Mouse (Mus musculus): Measurements from ENCODE around the gene Aldh1l2. TPM values are rescaled to one million over a fixed set of nuclear protein-coding genes. Genes with fewer than 3 reads are reported as not detected.

Gene Aldh1l2
- polyA plus RNA-seq (2014; fragmentation: Nextera tagmentation; extraction: Ambion mirVana): 0.74 and 0.76 TPM in 2 replicates

DNA sequence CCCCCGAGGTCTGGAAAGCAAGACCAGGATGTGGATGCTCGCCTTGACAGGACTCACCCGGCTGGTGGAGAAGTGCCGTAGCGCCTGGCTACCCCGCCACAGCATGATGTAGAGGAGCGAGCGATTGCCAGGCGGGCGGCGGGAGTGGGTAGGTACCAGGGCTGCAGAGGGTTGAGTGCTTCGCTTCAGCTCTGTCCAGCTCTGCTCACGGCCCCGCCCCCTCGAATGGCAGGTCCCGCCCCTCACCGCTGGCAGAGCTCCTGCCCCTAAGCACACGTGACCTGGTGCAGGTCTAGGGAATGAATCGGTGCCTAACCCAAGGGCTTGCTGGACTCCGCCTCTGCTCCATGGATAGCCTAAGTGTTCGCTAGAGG is at the start of gene Aldh1l2:
TSS of gene Aldh1l2 (minus strand) at position 231 of the 374 bp plus-strand sequence.
- peak within 1 kb of the TSS; percentile 96 for H3K4me2 ChIP-seq (replicated peaks; ENCODE audit: low read depth, low read length)
- no peak within 1 kb of the TSS for H3K27ac ChIP-seq (ENCODE audit: low read depth, low read length)
- H3K27me3 ChIP-seq (ENCODE audit: control insufficient read depth, insufficient read depth, low read length): peaks cover 8% of the 10 kb centered on the region; the same call in 1 of the 2 replicates
- no peaks in the 10 kb centered on the region for H3K36me3 ChIP-seq (ENCODE audit: control insufficient read depth, insufficient read depth, low read length)
- H3K9ac ChIP-seq (ENCODE audit: low read depth, low read length): peak within 1 kb of the TSS; percentile 55
- peak within 1 kb of the TSS; percentile 44 for H3K4me3 ChIP-seq (ENCODE audit: low read length)
- 0% methylated on average over 21 of the region's 21 CpGs for WGBS
- H3K9me3 ChIP-seq (ENCODE audit: control insufficient read depth, low read length): no peaks in the 10 kb centered on the region
- H3K4me1 ChIP-seq (ENCODE audit: control insufficient read depth, insufficient read depth, low read length): no peaks in the 10 kb centered on the region; the same call in 1 of the 2 replicates
- ATAC-seq (ENCODE audit: low FRiP score, low TSS enrichment): peak; percentile 97

DNA sequence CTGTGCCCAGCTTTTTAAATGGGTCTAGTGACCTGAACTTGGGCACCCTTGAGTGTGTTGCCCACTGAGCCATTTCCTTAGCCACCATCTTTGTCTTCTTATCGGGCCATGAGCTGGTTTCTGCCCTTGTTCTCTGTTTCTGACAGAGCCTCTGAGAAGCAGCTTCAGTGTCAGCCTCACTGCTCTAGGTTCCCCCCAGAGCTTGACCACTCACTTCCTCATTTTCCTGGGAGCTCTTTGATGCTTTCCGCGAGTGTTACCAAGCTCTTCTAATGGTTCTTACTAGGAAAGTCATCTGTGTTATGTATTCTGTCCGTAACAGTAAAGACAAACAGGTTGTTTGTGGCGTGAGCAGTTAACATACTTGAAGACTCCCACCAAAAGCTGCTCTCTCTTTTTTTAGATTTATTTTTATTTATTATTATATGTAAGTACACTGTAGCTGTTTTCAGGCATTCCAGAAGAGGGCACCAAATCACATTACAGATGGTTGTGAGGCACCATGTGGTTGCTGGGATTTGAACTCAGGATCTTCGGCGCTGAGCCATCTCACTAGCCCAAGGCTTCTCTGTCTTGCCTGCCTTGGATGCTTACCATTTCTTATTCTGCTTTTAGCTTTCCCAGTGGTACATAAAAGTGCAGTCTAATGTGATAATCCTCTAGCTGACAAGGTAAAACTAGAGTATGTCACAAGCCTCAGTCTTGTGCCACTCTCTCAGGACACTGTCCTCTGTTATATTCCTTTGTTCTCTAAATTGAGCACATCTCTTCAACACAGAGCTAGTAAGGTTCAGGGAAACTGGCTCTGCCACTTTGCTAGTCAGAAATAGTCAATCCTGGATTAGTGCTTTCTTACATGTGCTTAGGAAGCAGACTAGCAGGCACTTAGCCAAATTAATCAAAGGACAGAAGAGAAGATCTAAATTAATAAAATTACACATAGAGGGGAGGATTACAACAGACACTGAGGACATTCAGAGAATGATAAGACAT is 31.8 kb upstream of the Aldh1l2 start:
- H3K27me3 ChIP-seq (ENCODE audit: control insufficient read depth, insufficient read depth, low read length): no peaks in the 10 kb centered on the region
- H3K9me3 ChIP-seq (ENCODE audit: control insufficient read depth, low read length): no peaks in the 10 kb centered on the region
- H3K27ac ChIP-seq (ENCODE audit: low read depth, low read length): no peak overlapping the region
- no peak overlapping the region for H3K4me2 ChIP-seq (replicated peaks; ENCODE audit: low read depth, low read length)
- no peak overlapping the region for H3K4me3 ChIP-seq (ENCODE audit: low read length)
- WGBS: 93% methylated on average over 7 of the region's 7 CpGs
- no peak for ATAC-seq (ENCODE audit: low FRiP score, low TSS enrichment)
- H3K4me1 ChIP-seq (ENCODE audit: control insufficient read depth, insufficient read depth, low read length): no peaks in the 10 kb centered on the region
- peaks cover 79% of the 10 kb centered on the region for H3K36me3 ChIP-seq (ENCODE audit: control insufficient read depth, insufficient read depth, low read length)
- H3K9ac ChIP-seq (ENCODE audit: low read depth, low read length): no peak overlapping the region

DNA sequence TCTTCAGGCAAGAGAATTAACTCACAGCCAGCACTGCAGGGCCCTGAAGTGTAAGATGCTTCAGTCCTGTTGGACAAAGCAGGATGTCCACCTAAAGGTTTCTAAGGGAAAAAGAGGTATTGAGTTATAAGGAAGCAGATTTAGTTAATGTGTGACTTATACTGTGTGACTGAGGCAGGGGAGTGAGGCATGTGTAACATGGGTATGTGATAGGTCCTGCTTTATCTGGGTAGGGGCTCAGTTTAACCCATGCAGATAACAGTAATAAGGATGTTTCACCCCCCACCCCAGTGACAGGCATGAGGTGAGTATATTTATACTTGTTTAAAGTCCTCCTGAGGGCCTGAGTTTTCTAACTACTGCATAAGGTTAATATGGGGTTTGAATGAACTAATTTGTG is 29.1 kb upstream of the Aldh1l2 start:
- H3K27me3 ChIP-seq (ENCODE audit: control insufficient read depth, insufficient read depth, low read length): no peaks in the 10 kb centered on the region
- H3K27ac ChIP-seq (ENCODE audit: low read depth, low read length): no peak overlapping the region
- ATAC-seq (ENCODE audit: low FRiP score, low TSS enrichment): no peak
- no peak overlapping the region for H3K9ac ChIP-seq (ENCODE audit: low read depth, low read length)
- H3K4me2 ChIP-seq (replicated peaks; ENCODE audit: low read depth, low read length): no peak overlapping the region
- peaks cover 84% of the 10 kb centered on the region for H3K36me3 ChIP-seq (ENCODE audit: control insufficient read depth, insufficient read depth, low read length)
- H3K9me3 ChIP-seq (ENCODE audit: control insufficient read depth, low read length): no peaks in the 10 kb centered on the region
- no peak overlapping the region for H3K4me3 ChIP-seq (ENCODE audit: low read length)
- H3K4me1 ChIP-seq (ENCODE audit: control insufficient read depth, insufficient read depth, low read length): no peaks in the 10 kb centered on the region

DNA sequence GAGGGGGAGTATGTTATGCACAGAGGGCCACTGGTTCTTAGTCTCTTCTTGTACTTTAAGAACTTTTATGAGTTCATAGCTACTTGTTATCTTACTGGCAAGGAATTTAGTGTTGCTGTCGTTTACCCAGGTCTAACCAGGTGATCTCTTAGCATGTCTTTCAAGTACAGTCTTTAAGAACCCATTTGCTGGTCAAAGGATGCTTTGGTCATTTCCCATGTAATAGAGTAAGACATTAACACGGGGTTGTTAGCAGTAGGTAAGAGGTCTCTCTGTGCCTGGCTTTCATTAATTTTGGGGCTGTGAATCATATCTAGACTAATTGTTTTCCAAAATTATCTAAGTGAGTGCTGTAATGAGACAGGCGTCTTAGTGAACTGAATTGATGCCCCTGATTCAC is 11.4 kb upstream of the Aldh1l2 start:
- H3K4me2 ChIP-seq (replicated peaks; ENCODE audit: low read depth, low read length): peak overlapping the region; percentile 50
- no peak overlapping the region for H3K27ac ChIP-seq (ENCODE audit: low read depth, low read length)
- peaks cover 17% of the 10 kb centered on the region for H3K4me1 ChIP-seq (ENCODE audit: control insufficient read depth, insufficient read depth, low read length)
- 56% methylated on average over 3 of the region's 3 CpGs for WGBS
- ATAC-seq (ENCODE audit: low FRiP score, low TSS enrichment): no peak
- H3K4me3 ChIP-seq (ENCODE audit: low read length): peak overlapping the region; percentile 75; the same call in 1 of the 2 replicates
- no peak overlapping the region for H3K9ac ChIP-seq (ENCODE audit: low read depth, low read length)
- peaks cover 17% of the 10 kb centered on the region for H3K36me3 ChIP-seq (ENCODE audit: control insufficient read depth, insufficient read depth, low read length)
- H3K9me3 ChIP-seq (ENCODE audit: control insufficient read depth, low read length): no peaks in the 10 kb centered on the region
- no peaks in the 10 kb centered on the region for H3K27me3 ChIP-seq (ENCODE audit: control insufficient read depth, insufficient read depth, low read length)

GRCm38 (mm10) chr10:83544103-83544479 is 10.2 kb upstream of the Aldh1l2 start:
- ATAC-seq (ENCODE audit: low FRiP score, low TSS enrichment): peak; percentile 96
- H3K9me3 ChIP-seq (ENCODE audit: control insufficient read depth, low read length): no peaks in the 10 kb centered on the region
- H3K27me3 ChIP-seq (ENCODE audit: control insufficient read depth, insufficient read depth, low read length): no peaks in the 10 kb centered on the region
- peaks cover 8% of the 10 kb centered on the region; the same call in 1 of the 2 replicates for H3K36me3 ChIP-seq (ENCODE audit: control insufficient read depth, insufficient read depth, low read length)
- under 1% methylated on average over 41 of the region's 41 CpGs for WGBS
- peaks cover 17% of the 10 kb centered on the region for H3K4me1 ChIP-seq (ENCODE audit: control insufficient read depth, insufficient read depth, low read length)
- peak overlapping the region; percentile 53; the same call in 1 of the 2 replicates for H3K27ac ChIP-seq (ENCODE audit: low read depth, low read length)
- H3K9ac ChIP-seq (ENCODE audit: low read depth, low read length): peak overlapping the region; percentile 82
- peak overlapping the region; percentile 75 for H3K4me3 ChIP-seq (ENCODE audit: low read length)
- H3K4me2 ChIP-seq (replicated peaks; ENCODE audit: low read depth, low read length): peak overlapping the region; percentile 50

DNA sequence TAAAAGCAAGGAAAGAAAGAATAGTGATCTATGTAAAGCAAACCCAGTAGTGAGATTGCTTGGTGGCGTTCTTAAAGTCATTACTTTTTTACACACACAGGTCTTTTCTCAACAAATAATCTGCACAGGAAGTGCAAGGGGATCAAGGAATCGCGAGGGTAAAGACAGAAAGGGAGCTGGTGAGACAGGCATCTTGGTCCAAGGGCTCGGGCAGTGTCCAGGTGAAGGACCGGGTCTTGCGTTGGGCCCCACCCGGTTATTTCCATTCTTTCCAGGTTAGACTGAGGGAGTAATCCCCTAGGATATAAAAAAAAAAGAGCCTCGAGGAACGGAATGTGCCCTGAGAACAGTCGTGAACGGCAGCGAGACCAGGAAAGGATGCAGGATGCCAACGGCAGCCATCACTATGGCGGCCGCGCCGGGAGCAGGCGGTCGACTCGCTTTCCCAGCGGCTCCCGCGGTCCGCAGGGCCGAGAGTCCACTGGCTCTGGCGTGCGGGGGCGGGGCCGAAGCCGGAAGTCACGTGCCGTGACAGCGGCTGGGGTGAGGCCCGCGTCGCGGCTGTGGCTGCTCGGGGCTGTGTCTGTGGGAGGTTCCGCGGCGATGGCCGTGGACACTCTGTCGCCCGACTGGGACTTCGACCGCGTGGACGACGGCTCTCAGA is 9.6 kb upstream of the Aldh1l2 start, which contains the start of gene Washc4:
TSS of gene Washc4 (plus strand) at position 314 of the 664 bp plus-strand sequence.
- 3% methylated on average over 49 of the region's 49 CpGs for WGBS
- peak; percentile 100 for ATAC-seq (ENCODE audit: low FRiP score, low TSS enrichment)
- H3K4me3 ChIP-seq (ENCODE audit: low read length): peak within 1 kb of the TSS; percentile 75
- H3K4me1 ChIP-seq (ENCODE audit: control insufficient read depth, insufficient read depth, low read length): peaks cover 17% of the 10 kb centered on the region
- peak within 1 kb of the TSS; percentile 53; the same call in 1 of the 2 replicates for H3K27ac ChIP-seq (ENCODE audit: low read depth, low read length)
- H3K36me3 ChIP-seq (ENCODE audit: control insufficient read depth, insufficient read depth, low read length): peaks cover 8% of the 10 kb centered on the region; the same call in 1 of the 2 replicates
- peak within 1 kb of the TSS; percentile 53 for H3K4me2 ChIP-seq (replicated peaks; ENCODE audit: low read depth, low read length)
- H3K27me3 ChIP-seq (ENCODE audit: control insufficient read depth, insufficient read depth, low read length): no peaks in the 10 kb centered on the region
- peak within 1 kb of the TSS; percentile 82 for H3K9ac ChIP-seq (ENCODE audit: low read depth, low read length)
- H3K9me3 ChIP-seq (ENCODE audit: control insufficient read depth, low read length): no peaks in the 10 kb centered on the region

DNA sequence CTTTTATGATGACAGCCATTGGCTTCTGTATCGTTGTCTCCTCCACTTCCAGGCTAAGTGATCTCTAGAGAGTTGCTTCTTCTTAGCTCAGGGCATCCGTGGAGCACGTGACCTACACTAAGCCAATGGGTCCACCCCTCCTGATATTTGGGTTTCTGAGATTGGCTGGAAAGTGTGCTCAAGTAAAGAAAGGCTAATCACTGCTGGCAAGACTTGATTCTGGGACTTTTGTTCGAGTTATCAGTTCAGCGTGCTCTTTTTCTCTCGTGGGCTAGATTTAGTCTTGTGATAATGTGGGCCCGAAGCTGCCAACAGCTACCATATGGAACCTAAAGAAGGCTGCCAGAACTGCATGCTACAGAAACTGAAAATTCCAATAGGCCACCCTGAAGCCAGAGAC is 8.3 kb upstream of the Aldh1l2 start:
- H3K9me3 ChIP-seq (ENCODE audit: control insufficient read depth, low read length): no peaks in the 10 kb centered on the region
- no peak overlapping the region for H3K4me2 ChIP-seq (replicated peaks; ENCODE audit: low read depth, low read length)
- 87% methylated on average over 7 of the region's 7 CpGs for whole genome bisulfite sequencing
- H3K9ac ChIP-seq (ENCODE audit: low read depth, low read length): no peak overlapping the region
- no peak for ATAC-seq (ENCODE audit: low FRiP score, low TSS enrichment)
- no peak overlapping the region for H3K4me3 ChIP-seq (ENCODE audit: low read length)
- H3K27ac ChIP-seq (ENCODE audit: low read depth, low read length): no peak overlapping the region
- no peaks in the 10 kb centered on the region for H3K36me3 ChIP-seq (ENCODE audit: control insufficient read depth, insufficient read depth, low read length)
- H3K27me3 ChIP-seq (ENCODE audit: control insufficient read depth, insufficient read depth, low read length): no peaks in the 10 kb centered on the region; the same call in 1 of the 2 replicates
- H3K4me1 ChIP-seq (ENCODE audit: control insufficient read depth, insufficient read depth, low read length): peaks cover 17% of the 10 kb centered on the region

- Histone ChIP-seq H3K27ac (ENCODE audit: low read depth, low read length) (no peak overlapping the region), H3K9ac (ENCODE audit: low read depth, low read length) (no peak overlapping the region), H3K4me1 (ENCODE audit: control insufficient read depth, insufficient read depth, low read length) (peaks cover 7% of the 10 kb centered on the region; the same call in 1 of the 2 replicates), H3K4me2 (replicated peaks; ENCODE audit: low read depth, low read length) (no peak overlapping the region), H3K9me3 (ENCODE audit: control insufficient read depth, low read length) (no peaks in the 10 kb centered on the region), H3K4me3 (ENCODE audit: low read length) (no peak overlapping the region), H3K27me3 (ENCODE audit: control insufficient read depth, insufficient read depth, low read length) (no peaks in the 10 kb centered on the region; the same call in 1 of the 2 replicates), H3K36me3 (ENCODE audit: control insufficient read depth, insufficient read depth, low read length) (no peaks in the 10 kb centered on the region)
- no peak for ATAC-seq (ENCODE audit: low FRiP score, low TSS enrichment)
- WGBS: 39% methylated on average over 3 of the region's 3 CpGs
Observed at GRCm38 (mm10) chr10:83540092-83540491, 6.2 kb upstream of the Aldh1l2 start.

Data from kidney, embryonic 14.5 days (tissue).